Mouse (Mus musculus): ENCODE data around the gene H3f3a. TPM values are rescaled to one million over a fixed set of nuclear protein-coding genes. Genes with fewer than 3 reads are reported as not detected.
A peak's percentile ranks its signal among the peaks of the same experiment; 100 is the strongest.

Gene H3f3a
- total and polyA plus RNA-seq, 2 experiments from 2014 or later, result 1,334 to 1,977 TPM

DNA sequence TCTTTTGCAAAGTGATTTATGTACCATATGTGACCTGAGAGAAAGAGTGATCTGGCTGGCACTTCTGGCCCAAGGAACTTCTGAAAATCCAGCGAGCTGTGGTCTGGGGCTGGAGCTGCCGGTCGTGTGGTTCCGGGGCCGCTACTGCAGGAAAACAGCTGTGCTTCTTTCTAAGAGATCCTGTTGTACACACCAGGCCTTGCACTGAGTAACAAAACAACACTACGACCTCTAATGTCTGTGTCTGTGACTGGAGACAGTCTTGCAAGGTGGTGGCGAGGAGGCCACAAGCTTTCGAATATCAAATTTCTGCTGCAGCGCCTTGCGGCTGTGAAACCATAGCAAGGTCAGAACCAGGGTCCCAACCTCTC, 36.5 kb downstream of the H3f3a start:
- Histone ChIP-seq H3K4me2 (ENCODE audit: low read depth, low read length) (peak overlapping the region; percentile 99), H3K9me3 (ENCODE audit: low read length) (no peaks in the 10 kb centered on the region), H3K4me3 (ENCODE audit: low read length) (peak overlapping the region; percentile 65), H3K27ac (peak overlapping the region; percentile 93; the same call in 1 of the 2 replicates), H3K4me1 (ENCODE audit: insufficient read depth, low read length) (no peaks in the 10 kb centered on the region), H3K36me3 (ENCODE audit: insufficient read depth, low read length) (no peaks in the 10 kb centered on the region), H3K9ac (replicated peaks; ENCODE audit: low read length) (peak overlapping the region; percentile 86), H3K27me3 (ENCODE audit: insufficient read depth, low read length) (no peaks in the 10 kb centered on the region)
- peak; percentile 25 for ATAC-seq
- 8% methylated on average over 10 of the region's 10 CpGs for WGBS
- no peak for DNase-seq (ENCODE audit: low spot score)
- no peak for TF ChIP-seq CTCF (IDR thresholded peaks at IDR 0.05; ENCODE audit: low read depth)

DNA sequence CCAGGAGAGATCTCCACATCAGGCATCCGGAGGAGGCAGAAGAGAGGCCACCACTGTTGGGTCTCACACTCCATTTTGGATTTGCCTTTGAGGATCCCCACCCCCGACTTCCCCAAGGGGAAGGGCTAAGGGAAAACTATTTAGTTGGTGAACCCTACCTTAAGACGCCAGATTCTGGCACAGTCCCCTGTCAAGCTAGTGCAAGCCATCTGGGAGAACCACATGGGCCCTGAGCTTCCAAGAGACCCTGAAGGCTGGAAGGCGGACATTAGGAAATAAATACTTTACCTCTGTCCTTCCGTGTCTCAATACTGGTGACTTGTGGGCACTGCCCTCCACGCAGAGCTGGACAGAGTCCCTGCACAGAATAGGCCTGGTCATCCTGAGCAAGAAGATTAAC, 37.2 kb downstream of the H3f3a start:
- H3K9me3 ChIP-seq (ENCODE audit: low read length), result no peaks in the 10 kb centered on the region
- no peak overlapping the region for H3K9ac ChIP-seq (replicated peaks; ENCODE audit: low read length)
- H3K4me3 ChIP-seq (ENCODE audit: low read length), result no peak overlapping the region
- H3K4me2 ChIP-seq (ENCODE audit: low read depth, low read length), result no peak overlapping the region
- no peak for TF ChIP-seq CTCF (IDR thresholded peaks at IDR 0.05; ENCODE audit: low read depth)
- H3K4me1 ChIP-seq (ENCODE audit: insufficient read depth, low read length), result no peaks in the 10 kb centered on the region
- no peaks in the 10 kb centered on the region for H3K27me3 ChIP-seq (ENCODE audit: insufficient read depth, low read length)
- ATAC-seq (no peak), DNase-seq (ENCODE audit: low spot score) (no peak)
- H3K36me3 ChIP-seq (ENCODE audit: insufficient read depth, low read length), result no peaks in the 10 kb centered on the region
- H3K27ac ChIP-seq, result no peak overlapping the region
- WGBS, result 75% methylated on average over 6 of the region's 6 CpGs

DNA sequence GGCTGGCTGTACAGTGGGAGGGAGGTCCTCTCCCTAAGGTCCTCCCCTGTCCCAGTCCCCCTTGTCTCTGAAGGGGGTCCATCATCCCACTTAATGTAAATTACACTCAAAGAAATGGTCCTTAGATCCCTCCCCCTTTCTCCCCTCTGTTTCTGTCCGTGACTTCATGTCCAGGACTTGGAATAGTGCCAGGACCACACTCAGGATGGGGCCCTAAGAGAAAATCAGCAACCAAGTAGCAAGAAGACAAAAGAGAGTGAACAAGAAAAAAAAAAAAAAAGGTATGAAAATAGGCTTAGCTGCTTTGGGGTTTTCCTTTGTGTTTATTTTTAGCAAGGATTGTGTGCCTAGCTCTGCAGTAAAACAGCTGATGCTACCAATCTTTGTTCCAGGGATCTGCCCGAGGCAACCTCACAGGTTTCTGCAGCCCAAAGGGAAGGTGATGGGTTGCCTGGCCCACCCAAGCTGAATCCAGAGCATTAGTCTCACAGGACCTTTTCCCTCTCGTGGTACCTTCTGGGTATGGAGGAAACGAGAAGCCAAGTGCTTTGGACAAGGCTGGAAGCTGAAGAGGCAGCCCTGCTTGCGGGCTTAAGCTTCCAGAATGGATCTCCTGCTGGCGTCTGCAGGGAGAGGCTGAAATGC, 37.8 kb downstream of the H3f3a start:
- DNase-seq (ENCODE audit: low spot score), result no peak
- H3K27me3 ChIP-seq (ENCODE audit: insufficient read depth, low read length), result no peaks in the 10 kb centered on the region
- no peak overlapping the region for H3K4me2 ChIP-seq (ENCODE audit: low read depth, low read length)
- no peaks in the 10 kb centered on the region for H3K9me3 ChIP-seq (ENCODE audit: low read length)
- H3K4me1 ChIP-seq (ENCODE audit: insufficient read depth, low read length), result no peaks in the 10 kb centered on the region
- ATAC-seq, result no peak
- no peak overlapping the region for H3K4me3 ChIP-seq (ENCODE audit: low read length)
- TF ChIP-seq CTCF (IDR thresholded peaks at IDR 0.05; ENCODE audit: low read depth), result no peak
- WGBS, result 41% methylated on average over 6 of the region's 6 CpGs
- H3K9ac ChIP-seq (replicated peaks; ENCODE audit: low read length), result no peak overlapping the region
- no peaks in the 10 kb centered on the region for H3K36me3 ChIP-seq (ENCODE audit: insufficient read depth, low read length)
- H3K27ac ChIP-seq, result no peak overlapping the region; the same call in 1 of the 2 replicates

DNA sequence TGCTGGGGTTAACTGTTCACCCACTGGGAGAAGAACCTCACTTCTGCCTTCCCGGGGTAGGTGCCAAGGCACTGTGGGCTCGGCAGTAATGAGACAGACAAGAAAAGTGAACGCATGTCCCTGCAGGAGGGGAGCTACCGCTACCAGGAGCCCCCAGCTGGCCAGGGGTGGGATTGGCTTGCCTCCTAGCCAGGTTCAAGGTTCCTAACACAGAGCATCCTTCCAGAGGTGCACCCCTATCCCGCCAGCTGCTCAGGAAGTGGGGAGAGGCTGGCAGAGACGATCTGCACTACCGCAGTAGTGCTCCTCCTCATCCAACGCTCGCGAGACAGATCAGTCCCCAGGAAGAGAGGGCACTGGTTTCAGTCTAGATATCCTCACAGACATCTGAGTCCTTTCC, 38.4 kb downstream of the H3f3a start:
- no peaks in the 10 kb centered on the region for H3K27me3 ChIP-seq (ENCODE audit: insufficient read depth, low read length)
- no peak for DNase-seq (ENCODE audit: low spot score)
- no peaks in the 10 kb centered on the region for H3K9me3 ChIP-seq (ENCODE audit: low read length)
- no peak overlapping the region for H3K4me2 ChIP-seq (ENCODE audit: low read depth, low read length)
- WGBS, result 74% methylated on average over 10 of the region's 10 CpGs
- no peak overlapping the region for H3K9ac ChIP-seq (replicated peaks; ENCODE audit: low read length)
- H3K4me1 ChIP-seq (ENCODE audit: insufficient read depth, low read length), result no peaks in the 10 kb centered on the region
- no peak overlapping the region for H3K4me3 ChIP-seq (ENCODE audit: low read length)
- no peak for TF ChIP-seq CTCF (IDR thresholded peaks at IDR 0.05; ENCODE audit: low read depth)
- H3K27ac ChIP-seq, result no peak overlapping the region
- ATAC-seq, result no peak
- no peaks in the 10 kb centered on the region for H3K36me3 ChIP-seq (ENCODE audit: insufficient read depth, low read length)

DNA sequence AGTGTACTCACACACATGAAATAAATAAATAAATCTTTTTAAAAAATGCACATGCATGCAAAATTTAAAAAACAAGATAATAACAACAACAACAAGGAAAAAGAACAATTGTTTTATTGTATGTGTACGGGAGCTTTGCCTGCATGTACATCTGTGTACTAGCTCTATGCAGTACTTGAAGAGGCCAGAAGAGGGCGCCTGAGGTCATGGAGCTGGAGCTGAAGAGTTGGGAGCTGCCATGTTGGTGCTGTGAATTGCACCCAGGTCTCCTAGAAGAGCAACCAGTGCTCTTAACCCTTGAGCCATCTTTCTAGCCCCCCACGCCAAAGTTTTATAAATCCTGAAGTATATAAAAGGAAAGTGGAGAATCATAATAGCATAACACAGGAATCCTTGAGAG, 39.1 kb downstream of the H3f3a start:
- Histone ChIP-seq H3K9ac (replicated peaks; ENCODE audit: low read length) (no peak overlapping the region), H3K9me3 (ENCODE audit: low read length) (no peaks in the 10 kb centered on the region), H3K4me2 (ENCODE audit: low read depth, low read length) (no peak overlapping the region), H3K27me3 (ENCODE audit: insufficient read depth, low read length) (no peaks in the 10 kb centered on the region), H3K4me3 (ENCODE audit: low read length) (no peak overlapping the region), H3K4me1 (ENCODE audit: insufficient read depth, low read length) (no peaks in the 10 kb centered on the region), H3K36me3 (ENCODE audit: insufficient read depth, low read length) (no peaks in the 10 kb centered on the region), H3K27ac (no peak overlapping the region)
- DNase-seq (ENCODE audit: low spot score) (no peak), ATAC-seq (no peak)
- 62% methylated on average over 3 of the region's 3 CpGs for WGBS
- peak; percentile 57 for TF ChIP-seq CTCF (IDR thresholded peaks at IDR 0.05; ENCODE audit: low read depth)

DNA sequence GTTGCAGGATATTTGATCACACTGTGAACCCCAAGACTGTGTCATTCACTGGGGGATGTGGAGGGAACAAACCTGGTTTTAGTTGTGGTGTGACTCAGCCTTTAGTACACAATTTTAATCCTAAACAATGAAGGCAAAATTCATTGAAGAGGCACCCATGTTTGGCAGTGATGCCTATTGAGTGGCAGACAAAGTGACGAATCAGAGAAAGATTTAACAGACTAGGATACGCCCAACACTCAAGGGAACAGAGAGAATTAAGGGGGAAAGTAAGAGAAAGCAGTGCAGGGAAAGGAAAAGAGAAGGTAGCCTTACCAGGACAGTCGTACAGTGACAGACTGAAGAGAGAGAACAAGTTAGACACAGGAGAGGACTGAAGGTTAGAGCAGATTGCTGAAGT, 41.5 kb downstream of the H3f3a start:
- WGBS, result 93% methylated on average over 3 of the region's 3 CpGs
- Histone ChIP-seq H3K9ac (replicated peaks; ENCODE audit: low read length) (no peak overlapping the region), H3K9me3 (ENCODE audit: low read length) (no peaks in the 10 kb centered on the region), H3K4me2 (ENCODE audit: low read depth, low read length) (no peak overlapping the region), H3K36me3 (ENCODE audit: insufficient read depth, low read length) (no peaks in the 10 kb centered on the region), H3K4me3 (ENCODE audit: low read length) (no peak overlapping the region), H3K27ac (no peak overlapping the region), H3K27me3 (ENCODE audit: insufficient read depth, low read length) (no peaks in the 10 kb centered on the region), H3K4me1 (ENCODE audit: insufficient read depth, low read length) (peaks cover 17% of the 10 kb centered on the region; the same call in 1 of the 2 replicates)
- DNase-seq (ENCODE audit: low spot score) (no peak), ATAC-seq (no peak)
- no peak for TF ChIP-seq CTCF (IDR thresholded peaks at IDR 0.05; ENCODE audit: low read depth)

DNA sequence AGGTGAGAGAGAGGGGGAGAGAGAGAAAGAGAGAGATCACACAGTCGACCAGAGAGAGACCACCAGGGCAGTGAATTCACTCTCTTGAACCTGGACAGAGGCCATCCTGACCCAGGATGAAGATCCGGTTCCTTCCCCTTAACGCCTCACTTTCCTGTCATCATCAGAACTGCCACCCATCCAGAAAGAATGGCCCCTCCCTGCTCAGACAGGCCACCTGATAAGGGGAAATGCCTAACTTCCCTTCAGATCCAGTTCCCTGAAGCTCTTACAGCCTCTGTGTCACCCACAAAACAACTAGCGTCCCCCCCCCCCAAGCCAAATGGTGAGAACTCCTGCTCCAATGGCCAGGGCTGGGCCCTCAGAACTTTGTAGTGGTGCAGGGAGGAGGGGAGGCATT, 42.0 kb downstream of the H3f3a start:
- 72% methylated on average over 4 of the region's 4 CpGs for WGBS
- TF ChIP-seq CTCF (IDR thresholded peaks at IDR 0.05; ENCODE audit: low read depth), result no peak
- Histone ChIP-seq H3K4me2 (ENCODE audit: low read depth, low read length) (no peak overlapping the region), H3K36me3 (ENCODE audit: insufficient read depth, low read length) (no peaks in the 10 kb centered on the region), H3K9me3 (ENCODE audit: low read length) (no peaks in the 10 kb centered on the region), H3K4me1 (ENCODE audit: insufficient read depth, low read length) (peaks cover 20% of the 10 kb centered on the region; the same call in 1 of the 2 replicates), H3K27ac (no peak overlapping the region), H3K27me3 (ENCODE audit: insufficient read depth, low read length) (no peaks in the 10 kb centered on the region), H3K4me3 (ENCODE audit: low read length) (no peak overlapping the region), H3K9ac (replicated peaks; ENCODE audit: low read length) (no peak overlapping the region)
- ATAC-seq (no peak), DNase-seq (ENCODE audit: low spot score) (no peak)
